Mouse (Mus musculus) midbrain, postnatal 0 days (tissue): ENCODE results near the gene Mob2. TPM values are rescaled to one million over a fixed set of nuclear protein-coding genes. Genes with fewer than 3 reads are reported as not detected.
A peak's percentile ranks its signal among the peaks of the same experiment; 100 is the strongest.

Experiments used
- ATAC-seq: fragments of 200-750 bp; cut with Nextera tagmentation; 2 replicates; pipeline ENCODE4 v1.8.0; 2017; ENCODE audit warnings: moderate number of reproducible peaks, mild to moderate bottlenecking, moderate TSS enrichment, moderate library complexity; ENCODE audit not compliant: low FRiP score
- DNase-seq: peaks from one replicate; pipeline ENCODE4 v3.0.0-alpha.2; 2015; ENCODE audit warnings: low spot score
- H3K27ac ChIP-seq: fragments of 300-500 bp; sonication (generic); 2 replicates; pipeline ENCODE4 v1.5.1; 2014; ENCODE audit warnings: low read depth, mild to moderate bottlenecking, low read length, mixed read lengths
- H3K27me3 ChIP-seq: fragments of 300-500 bp; sonication (generic); 2 replicates; pipeline ENCODE4 v1.6.1; 2014; ENCODE audit warnings: low read length, control low read depth, mixed read lengths; ENCODE audit not compliant: insufficient read depth
- H3K36me3 ChIP-seq: fragments of 300-500 bp; sonication (generic); 2 replicates; pipeline ENCODE4 v1.6.1; 2014; ENCODE audit warnings: low read length, control low read depth, mixed read lengths; ENCODE audit not compliant: insufficient read depth
- H3K4me1 ChIP-seq: fragments of 300-500 bp; sonication (generic); 2 replicates; pipeline ENCODE4 v1.6.1; 2014; ENCODE audit warnings: mild to moderate bottlenecking, control low read depth, antibody characterized with exemption, low read length, mixed read lengths; ENCODE audit not compliant: insufficient read depth
- H3K4me2 ChIP-seq: fragments of 300-500 bp; sonication (generic); 2 replicates; pipeline ENCODE4 v1.6.1; 2014; ENCODE audit warnings: low read depth, mild to moderate bottlenecking, low read length, mixed read lengths; ENCODE audit not compliant: poor library complexity, severe bottlenecking
- H3K4me3 ChIP-seq: fragments of 300-500 bp; sonication (generic); 2 replicates; pipeline ENCODE4 v1.5.1; 2014; ENCODE audit warnings: low read depth, mild to moderate bottlenecking, low read length, moderate library complexity
- H3K9ac ChIP-seq: fragments of 300-500 bp; sonication (generic); replicated peaks from 2 replicates; pipeline ENCODE4 v1.6.1; 2014; ENCODE audit warnings: mild to moderate bottlenecking, low read length, moderate library complexity, mixed read lengths; ENCODE audit not compliant: poor library complexity, severe bottlenecking
- H3K9me3 ChIP-seq: fragments of 300-500 bp; sonication (generic); 2 replicates; pipeline ENCODE4 v1.6.1; 2016; ENCODE audit warnings: low read length, control low read depth
- CTCF ChIP-seq: IDR thresholded peaks from 2 replicates; pipeline ENCODE4 v1.5.1; 2016; ENCODE audit warnings: antibody characterized with exemption, mild to moderate bottlenecking
- WGBS: fragments of 180-500 bp; shearing (Covaris S2); extraction: QIAGEN DNeasy Blood & Tissue Kit; methylation state at CpG from one replicate; pipeline ENCODE4 v1.1.7; 2014; 5-methylcytosine and 5-hydroxymethylcytosine counted together
- polyA plus RNA-seq: library from polyadenylated mRNA; unstranded; fragments of >200 nt; fragmentation: Nextera tagmentation; extraction: Ambion mirVana; gene quantifications from 2 replicates; pipeline ENCODE4 v1.2.1, GENCODE M21; 2015
- total RNA-seq: library from RNA; depleted of rRNA; stranded (reverse); fragments of >200 nt; gene quantifications from 2 replicates; pipeline ENCODE4 v1.2.3, GENCODE M21; 2014

Gene Mob2
- total and polyA plus RNA-seq, 2 experiments from 2014 or later: 31.6 to 38.0 TPM

DNA sequence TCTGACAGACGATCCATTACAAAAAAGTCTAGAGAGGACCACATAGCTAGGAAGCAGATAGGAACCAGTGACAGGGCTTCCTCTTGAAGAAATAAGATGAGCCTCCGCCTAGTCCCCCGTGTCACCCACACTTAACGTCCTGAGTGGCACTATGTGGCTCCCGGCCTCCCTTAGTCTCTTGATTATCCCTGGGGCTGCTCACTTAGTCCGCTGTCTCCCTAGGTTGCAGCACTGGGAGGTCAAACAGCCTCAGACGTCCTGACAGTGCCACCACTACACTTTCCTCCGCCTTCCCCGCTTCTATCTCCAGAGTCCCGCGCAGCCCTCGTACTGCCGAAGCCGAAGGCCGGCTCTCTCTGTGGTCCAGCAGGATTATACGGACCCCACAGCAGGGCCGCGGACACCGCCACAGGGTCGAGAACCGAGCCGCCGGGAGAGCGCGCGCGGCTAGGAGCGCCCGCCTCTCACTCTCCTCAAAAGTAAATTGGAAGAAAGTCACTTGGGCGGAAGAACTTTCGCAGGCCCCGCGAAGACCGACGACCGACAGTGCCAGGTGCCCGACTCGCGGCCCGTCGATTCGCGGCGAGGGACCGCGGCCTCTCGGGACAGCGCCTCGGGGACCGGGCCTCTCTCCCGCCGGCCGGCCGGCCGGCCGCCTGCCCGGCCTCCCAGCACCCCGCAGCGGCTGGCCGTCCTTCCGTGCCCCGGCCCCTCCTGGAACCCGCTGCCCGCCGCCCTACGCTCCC is 507 bp downstream of the Mob2 start:
- whole genome bisulfite sequencing: under 1% methylated on average over 54 of the region's 66 CpGs
- Histone ChIP-seq H3K4me3 (peak overlapping the region; percentile 97), H3K9ac (peak overlapping the region; percentile 74), H3K4me1 (peaks cover 12% of the 10 kb centered on the region; the same call in 1 of the 2 replicates), H3K36me3 (0 out of 2 replicates have a peak, but pooled peaks cover 4% of the 10 kb centered on the region), H3K9me3 (no peaks in the 10 kb centered on the region), H3K4me2 (peak overlapping the region; percentile 97), H3K27me3 (no peaks in the 10 kb centered on the region), H3K27ac (peak overlapping the region; percentile 47; the same call in 1 of the 2 replicates)
- TF ChIP-seq CTCF: no peak
- DNase-seq: no peak
- ATAC-seq: peak; percentile 38; the same call in 1 of the 2 replicates

DNA sequence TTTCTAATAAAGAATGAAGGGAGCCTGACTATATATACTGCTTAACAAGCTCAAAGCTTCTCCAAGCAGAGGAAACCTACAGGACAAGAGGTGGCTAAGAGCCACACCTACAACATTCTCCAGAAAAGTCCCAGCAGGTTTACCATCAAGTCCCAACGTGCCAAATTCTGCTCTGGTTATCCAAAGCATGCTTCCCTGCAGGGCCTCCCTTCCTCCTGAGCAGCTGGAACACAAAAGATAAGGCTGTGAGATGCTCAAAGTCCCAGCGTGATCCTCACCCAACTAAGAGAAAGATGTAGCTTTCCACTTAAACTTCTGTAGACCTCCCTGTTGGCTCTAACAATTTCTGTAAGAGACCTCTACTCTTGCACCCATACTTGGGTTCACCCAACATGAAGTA is 1.8 kb downstream of the Mob2 start:
- Histone ChIP-seq H3K27ac (no peak overlapping the region), H3K36me3 (0 out of 2 replicates have a peak, but pooled peaks cover 4% of the 10 kb centered on the region), H3K9ac (no peak overlapping the region), H3K4me2 (no peak overlapping the region), H3K27me3 (no peaks in the 10 kb centered on the region), H3K9me3 (no peaks in the 10 kb centered on the region), H3K4me1 (peaks cover 12% of the 10 kb centered on the region; the same call in 1 of the 2 replicates), H3K4me3 (no peak overlapping the region)
- 72% methylated on average over 2 of the region's 2 CpGs for WGBS
- ATAC-seq (no peak), DNase-seq (no peak)
- no peak for TF ChIP-seq CTCF

DNA sequence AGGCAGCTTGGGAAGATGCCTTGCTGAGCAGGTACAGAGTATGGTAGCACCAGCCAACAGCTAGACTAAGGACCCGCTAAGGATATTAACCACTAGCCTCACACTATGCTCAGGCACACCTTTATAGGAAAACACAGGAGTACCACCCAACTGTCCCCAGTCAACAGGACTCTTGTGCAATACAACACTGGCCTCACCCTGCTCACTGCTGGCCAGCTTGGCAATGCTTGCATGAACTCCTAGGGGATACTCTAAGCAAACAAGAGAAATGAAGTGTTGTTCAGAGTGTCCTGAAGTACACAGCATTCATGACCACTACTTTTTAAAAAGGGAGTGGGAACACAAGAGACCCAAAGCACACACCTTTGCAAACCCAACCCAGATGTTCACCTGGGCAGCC is 3.7 kb downstream of the Mob2 start:
- Histone ChIP-seq H3K9me3 (no peaks in the 10 kb centered on the region), H3K4me1 (peaks cover 12% of the 10 kb centered on the region; the same call in 1 of the 2 replicates), H3K9ac (no peak overlapping the region), H3K4me2 (no peak overlapping the region), H3K27ac (no peak overlapping the region), H3K27me3 (no peaks in the 10 kb centered on the region), H3K36me3 (0 out of 2 replicates have a peak, but pooled peaks cover 4% of the 10 kb centered on the region), H3K4me3 (no peak overlapping the region)
- WGBS: 76% methylated on average over 1 of the region's 1 CpGs
- DNase-seq (no peak), ATAC-seq (no peak)
- TF ChIP-seq CTCF: no peak

DNA sequence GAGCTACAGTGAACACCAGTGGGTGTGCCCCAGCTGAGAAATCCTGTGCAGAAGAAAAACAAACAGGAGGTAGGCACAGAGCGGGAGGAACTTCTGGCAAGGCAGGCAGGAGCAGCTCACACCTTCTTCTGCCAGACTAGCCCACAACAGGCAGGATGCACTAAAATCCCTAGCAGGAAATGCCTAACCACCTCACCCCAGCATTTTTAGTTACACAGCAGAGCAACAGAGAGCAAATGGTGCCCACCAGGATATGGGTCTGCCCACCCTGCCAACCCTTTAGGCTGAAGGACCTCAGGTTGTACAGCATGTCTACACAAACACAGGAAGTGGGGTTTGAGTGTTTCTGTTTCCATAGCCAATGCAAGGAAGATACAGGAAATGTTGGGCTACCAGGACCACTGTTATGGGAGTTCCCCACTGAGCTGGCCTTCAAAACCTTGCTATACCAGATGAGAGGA is 4.2 kb downstream of the Mob2 start:
- Histone ChIP-seq H3K27me3 (no peaks in the 10 kb centered on the region), H3K4me3 (no peak overlapping the region), H3K9me3 (no peaks in the 10 kb centered on the region), H3K9ac (no peak overlapping the region), H3K36me3 (0 out of 2 replicates have a peak, but pooled peaks cover 4% of the 10 kb centered on the region), H3K4me2 (no peak overlapping the region), H3K27ac (no peak overlapping the region), H3K4me1 (peaks cover 11% of the 10 kb centered on the region; the same call in 1 of the 2 replicates)
- no peak for DNase-seq
- no peak for TF ChIP-seq CTCF
- WGBS: 87% methylated on average over 1 of the region's 1 CpGs
- ATAC-seq: no peak

DNA sequence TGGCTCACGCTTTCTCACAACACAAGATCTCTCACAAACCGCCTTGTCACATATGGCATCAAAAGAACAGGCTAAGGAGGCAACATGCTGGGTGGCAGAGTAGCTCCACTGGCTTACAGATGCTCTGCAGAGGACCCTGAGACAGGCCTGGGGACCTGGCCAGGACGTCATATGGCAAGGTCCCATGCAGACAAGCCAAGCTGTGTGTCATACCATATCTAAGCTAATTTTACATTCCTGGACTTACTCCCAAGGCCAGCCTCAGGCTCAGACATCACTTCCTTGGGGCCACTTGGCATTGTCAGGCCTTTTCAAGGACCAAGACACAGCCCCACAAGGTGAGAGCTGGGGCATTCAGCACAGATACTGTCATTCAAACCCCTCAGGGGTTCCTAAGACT is 5.4 kb downstream of the Mob2 start:
- DNase-seq (no peak), ATAC-seq (no peak)
- Histone ChIP-seq H3K27me3 (no peaks in the 10 kb centered on the region), H3K4me3 (no peak overlapping the region), H3K9me3 (no peaks in the 10 kb centered on the region), H3K27ac (no peak overlapping the region), H3K9ac (no peak overlapping the region), H3K4me2 (no peak overlapping the region), H3K4me1 (peaks cover 9% of the 10 kb centered on the region; the same call in 1 of the 2 replicates), H3K36me3 (0 out of 2 replicates have a peak, but pooled peaks cover 4% of the 10 kb centered on the region)
- TF ChIP-seq CTCF: no peak
- 91% methylated on average over 3 of the region's 3 CpGs for WGBS

DNA sequence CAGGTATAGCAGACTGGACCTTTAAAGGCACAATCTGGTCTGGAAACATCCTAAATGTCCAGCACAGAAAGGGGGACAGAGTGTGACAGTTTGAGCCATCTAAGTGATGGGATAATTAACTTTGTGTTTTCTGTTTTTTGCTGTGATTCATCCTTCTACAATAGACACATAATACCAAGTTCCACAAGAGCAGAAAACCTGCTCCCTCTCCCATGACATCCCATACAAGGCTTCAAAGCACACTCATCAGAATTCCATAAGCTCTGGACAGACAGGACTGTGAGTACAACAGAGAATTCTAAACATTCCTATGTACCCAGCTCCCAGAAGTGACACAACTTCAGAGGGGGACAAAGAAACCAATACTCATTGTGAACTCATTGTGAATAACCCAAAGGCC is 10.3 kb downstream of the Mob2 start:
- Histone ChIP-seq H3K27me3 (no peaks in the 10 kb centered on the region), H3K4me3 (no peak overlapping the region), H3K9ac (no peak overlapping the region), H3K4me1 (no peaks in the 10 kb centered on the region), H3K27ac (no peak overlapping the region), H3K4me2 (no peak overlapping the region), H3K9me3 (no peaks in the 10 kb centered on the region), H3K36me3 (no peaks in the 10 kb centered on the region)
- no peak for TF ChIP-seq CTCF
- no peak for ATAC-seq
- no peak for DNase-seq
